Mouse (Mus musculus) CD8-positive naive resting alpha-beta T cell, adult 57 days (primary cell): Measurements from ENCODE around the gene Ftl1-ps1. TPM values are rescaled to one million over a fixed set of nuclear protein-coding genes. Genes with fewer than 3 reads are reported as not detected.

Source experiments
- total RNA-seq: library from RNA; stranded (reverse); gene quantifications from one replicate; pipeline ENCODE4 v1.2.4, GENCODE M21; 2023

Ftl1-ps1 gene
- 339 TPM for total RNA-seq

DNA sequence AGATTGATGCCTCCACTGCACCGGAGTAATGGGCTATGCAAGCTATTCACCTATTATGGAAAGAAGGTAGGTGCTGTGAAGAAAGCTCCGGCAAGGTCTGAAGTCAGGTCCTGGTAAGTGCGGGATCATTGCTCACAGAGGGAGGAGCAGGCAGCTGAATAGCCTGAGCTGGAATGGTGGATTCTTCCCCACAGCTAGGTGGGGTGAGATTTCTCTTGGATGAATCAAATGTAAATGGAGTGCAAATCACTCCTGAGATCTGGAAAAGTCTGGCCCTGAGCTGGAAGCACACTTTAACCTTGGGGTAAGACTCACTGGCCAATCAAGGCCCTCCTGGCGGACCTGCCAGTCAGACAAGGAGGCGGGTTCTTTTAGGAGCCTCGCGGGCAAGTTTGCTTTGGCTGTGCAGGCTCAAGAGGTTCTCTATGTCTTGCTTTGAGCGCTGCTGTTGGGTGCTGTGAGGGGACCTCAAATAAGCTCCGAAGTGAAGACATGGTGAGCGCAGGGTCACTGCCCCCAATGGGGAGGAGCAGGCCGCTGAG, at the start of gene Ftl1-ps1:
Gene Ftl1-ps1, plus strand, starts transcription at position 397 of the 542 bp plus-strand sequence.

DNA sequence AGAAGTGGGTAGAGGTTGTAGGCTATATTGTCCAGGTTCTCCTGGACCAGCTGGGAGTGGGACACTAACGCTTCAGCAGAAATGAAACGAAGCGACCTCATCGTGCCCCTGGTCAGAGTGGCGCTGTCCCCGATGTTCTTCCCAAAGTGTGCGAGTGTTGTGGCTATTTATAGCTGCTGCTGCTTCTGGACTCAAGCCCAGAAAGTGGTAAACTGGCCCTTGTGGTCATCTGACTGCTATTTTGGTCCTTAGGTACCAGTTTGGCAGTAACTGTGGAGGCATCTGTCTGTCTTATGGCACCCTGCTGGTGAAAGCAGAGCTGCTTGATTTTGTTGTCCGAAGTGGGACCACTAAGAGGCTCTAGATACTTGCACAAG, 35.6 kb upstream of the Ftl1-ps1 start, which contains the start of gene Lrrc14b:
Gene Lrrc14b, minus strand, starts transcription at position 147 of the 377 bp plus-strand sequence.

DNA sequence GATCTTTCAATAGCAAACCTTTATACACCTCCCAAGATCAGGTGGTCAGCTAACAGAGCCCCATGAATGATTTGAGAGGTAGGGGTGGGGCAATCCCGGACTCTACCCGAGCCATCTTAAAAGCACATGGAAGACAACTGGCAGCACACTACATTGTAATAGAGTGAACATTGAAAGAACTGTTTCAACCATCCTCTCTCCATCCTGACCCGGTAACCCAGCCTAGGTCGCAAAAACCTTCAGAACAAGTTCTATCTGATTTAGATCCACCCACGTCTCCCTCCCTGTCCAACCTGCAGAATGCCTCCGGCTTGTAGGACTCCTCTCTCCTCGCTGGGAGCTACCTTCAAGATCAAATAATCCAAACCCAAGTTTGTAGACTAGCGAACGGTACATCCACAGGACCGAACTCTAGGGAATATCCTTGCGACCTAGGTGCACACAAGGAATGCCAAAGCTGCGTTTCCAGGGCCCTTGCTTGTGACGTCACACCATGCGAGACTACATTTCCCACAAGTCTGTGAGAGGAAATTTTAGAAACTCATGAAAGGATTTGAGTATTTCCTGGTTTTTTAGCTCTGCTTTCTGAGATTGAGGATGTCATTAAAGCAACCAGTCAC, 9.0 kb upstream of the Ftl1-ps1 start, which contains the start of gene Zfp72:
Gene Zfp72, minus strand, starts transcription at position 466 of the 620 bp plus-strand sequence.

Other genes starting within 250 kb of the Ftl1-ps1 start
- 44.8 TPM for gene Exoc3, start 191.0 kb upstream of the Ftl1-ps1 start, total RNA-seq
- gene Ahrr, start 107.4 kb upstream of the Ftl1-ps1 start, total RNA-seq = 0.77 TPM
- 113 TPM for gene Pdcd6, start 82.1 kb upstream of the Ftl1-ps1 start, total RNA-seq
- 144 TPM for gene Sdha, start 49.4 kb upstream of the Ftl1-ps1 start, total RNA-seq
- gene Ccdc127, start 49.4 kb upstream of the Ftl1-ps1 start, total RNA-seq = 24.3 TPM
- gene Lrrc14b, start 35.7 kb upstream of the Ftl1-ps1 start, total RNA-seq = not detected
- 0.67 TPM for gene Zfp72, start 8.9 kb upstream of the Ftl1-ps1 start, total RNA-seq
- 7.8 TPM for gene Zfp825, start 94.3 kb downstream of the Ftl1-ps1 start, total RNA-seq
- 130 TPM for gene Erap1, start 239.9 kb downstream of the Ftl1-ps1 start, total RNA-seq